Mouse (Mus musculus) CH12F3 (cell line): Measurements from ENCODE around the gene Gm4187.
"Not testable (repeated sequence)": the region's sequence is repeated elsewhere in the genome, so short reads cannot be mapped to it uniquely, and the experiment has no call there.

Experiments
- in situ Hi-C: fragments of 300-500 bp; cut with MboI; formaldehyde crosslinking; loops from 2 replicates; pipeline ENCODE4 v1.14.3; 2020; ENCODE audit warnings: low sequenced_read_pairs

The Gm4187 gene

DNA sequence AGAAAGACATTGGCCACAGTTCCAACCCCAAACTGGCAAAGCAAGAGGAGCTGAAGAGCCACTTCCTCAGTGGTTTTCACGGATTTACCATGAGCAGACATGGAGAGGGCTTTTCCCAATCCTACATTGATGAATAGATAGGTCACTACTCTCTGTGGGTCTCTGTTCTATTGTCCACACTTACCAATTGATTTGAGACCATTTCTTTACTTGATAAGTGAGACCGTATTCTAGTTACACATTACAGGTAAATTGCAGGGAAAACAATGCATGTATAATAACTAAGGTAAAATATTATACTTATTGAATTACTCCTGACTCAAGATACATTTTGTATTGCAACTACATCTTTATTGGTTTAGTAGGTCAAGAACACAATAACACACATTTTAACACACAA is at the start of gene Gm4187:
Gene Gm4187 (minus strand): TSS at position 101 of the 400 bp plus-strand sequence.
- in situ Hi-C loops, result not testable (repeated sequence)

DNA sequence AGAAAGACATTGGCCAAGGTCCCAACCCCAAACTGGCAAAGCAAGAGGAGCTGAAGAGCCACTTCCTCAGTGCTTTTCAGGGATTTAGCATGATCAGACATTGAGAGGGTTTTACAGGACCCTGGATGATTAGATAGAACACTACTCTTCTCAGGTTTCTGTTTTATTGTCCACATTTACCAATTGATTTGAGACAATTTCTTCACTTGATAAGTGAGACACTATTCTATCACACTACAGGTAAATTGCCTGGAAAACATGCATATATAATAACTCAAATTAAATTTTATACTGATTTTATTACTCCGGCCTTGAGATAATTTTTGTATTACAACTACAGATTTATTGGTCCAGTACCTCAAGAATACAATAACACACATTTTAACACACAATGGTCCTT is 41.4 kb upstream of the Gm4187 start, which contains the start of gene Gm8660:
Gene Gm8660 (minus strand): TSS at position 101 of the 400 bp plus-strand sequence.
- in situ Hi-C loops, result not testable (repeated sequence)
